Mouse (Mus musculus) bone marrow macrophage, adult 2 months (primary cell): ENCODE measurements around the gene Cradd.

Source experiments
- CTCF ChIP-seq: IDR thresholded peaks from 2 replicates; pipeline ENCODE4 v1.5.1; 2012; ENCODE audit warnings: low read depth, mild to moderate bottlenecking, low read length, moderate library complexity
- POLR2A ChIP-seq: IDR thresholded peaks from 2 replicates; pipeline ENCODE4 v1.6.1; 2012; ENCODE audit warnings: mild to moderate bottlenecking, low read depth, low read length, borderline replicate concordance

- TF ChIP-seq CTCF (no peak), POLR2A (no peak)
Observed at GRCm38 (mm10) chr10:95195719-95196118, 128.2 kb downstream of the Cradd start.
